Mouse (Mus musculus) thymus, adult 2 months (tissue): Measurements from ENCODE around the gene Tma7. TPM values are rescaled to one million over a fixed set of nuclear protein-coding genes. Genes with fewer than 3 reads are reported as not detected.

Source experiments
- DNase-seq: peaks from one replicate; pipeline ENCODE4 v3.0.0; 2021
- H3K27ac ChIP-seq: fragments of 200-500 bp; 2 replicates; pipeline ENCODE4 v1.5.1; 2012; ENCODE audit warnings: low read length, control low read depth; ENCODE audit not compliant: control insufficient read depth, insufficient read depth
- H3K27me3 ChIP-seq: fragments of 200-500 bp; 2 replicates; pipeline ENCODE4 v1.6.1; 2012; ENCODE audit warnings: mild to moderate bottlenecking, low read length, moderate library complexity, mixed read lengths; ENCODE audit not compliant: control insufficient read depth, insufficient read depth
- H3K36me3 ChIP-seq: fragments of 200-500 bp; 2 replicates; pipeline ENCODE4 v1.6.1; 2012; ENCODE audit warnings: mild to moderate bottlenecking, low read length, moderate library complexity; ENCODE audit not compliant: control insufficient read depth, insufficient read depth
- H3K4me1 ChIP-seq: fragments of 200-500 bp; replicated peaks from 2 replicates; pipeline ENCODE4 v1.6.1; 2012; ENCODE audit warnings: low read length; ENCODE audit not compliant: control insufficient read depth, insufficient read depth
- H3K4me3 ChIP-seq: fragments of 200-500 bp; 2 replicates; pipeline ENCODE4 v1.5.1; 2012; ENCODE audit warnings: mild to moderate bottlenecking, low read length, control low read depth, moderate library complexity; ENCODE audit not compliant: control insufficient read depth, insufficient read depth
- CTCF ChIP-seq: fragments of 200-500 bp; IDR thresholded peaks from 2 replicates; pipeline ENCODE4 v1.5.1; 2012; ENCODE audit warnings: mild to moderate bottlenecking, control low read depth, low read length, moderate library complexity, borderline replicate concordance; ENCODE audit not compliant: control insufficient read depth, poor library complexity, insufficient read depth; ENCODE audit errors: extremely low read depth
- POLR2A ChIP-seq: fragments of 200-500 bp; IDR thresholded peaks from 2 replicates; pipeline ENCODE4 v1.6.1; 2012; ENCODE audit warnings: mild to moderate bottlenecking, low read length, control low read depth, moderate library complexity; ENCODE audit not compliant: control insufficient read depth, poor library complexity, insufficient read depth; ENCODE audit errors: extremely low read depth
- WGBS: fragments of 180-500 bp; shearing (Covaris S2); methylation state at CpG from one replicate; pipeline ENCODE4 v1.1.7; 2018; 5-methylcytosine and 5-hydroxymethylcytosine counted together
- polyA plus RNA-seq: library from polyadenylated mRNA; depleted of rRNA; stranded (reverse); fragments of >200 nt; gene quantifications from 2 replicates; pipeline ENCODE4 v1.2.3, GENCODE M21; 2012; rRNA removed

Tma7 gene
- polyA plus RNA-seq, 1 experiment, result 52.2 TPM

- Histone ChIP-seq H3K4me3 (no peak overlapping the region), H3K4me1 (peaks cover 3% of the 10 kb centered on the region; the same call in 1 of the 2 replicates), H3K27me3 (no peaks in the 10 kb centered on the region), H3K36me3 (no peaks in the 10 kb centered on the region), H3K27ac (no peak overlapping the region)
- TF ChIP-seq CTCF, result no peak
- no peak for TF ChIP-seq POLR2A
- no peak for DNase-seq
- WGBS, result 72% methylated on average over 5 of the region's 5 CpGs
Measured at GRCm38 (mm10) chr9:109028919-109029318, 53.5 kb downstream of the Tma7 start.

- TF ChIP-seq CTCF (no peak), POLR2A (no peak)
- peaks cover 6% of the 10 kb centered on the region; the same call in 1 of the 2 replicates for H3K4me1 ChIP-seq
- no peaks in the 10 kb centered on the region for H3K36me3 ChIP-seq
Measured at GRCm38 (mm10) chr9:109028421-109028820, 54.0 kb downstream of the Tma7 start.

GRCm38 (mm10) chr9:109027521-109027920 lies 54.9 kb downstream of the Tma7 start:
- H3K4me3 ChIP-seq, result no peak overlapping the region
- DNase-seq, result no peak
- WGBS, result 85% methylated on average over 8 of the region's 8 CpGs
- peaks cover 11% of the 10 kb centered on the region; the same call in 1 of the 2 replicates for H3K4me1 ChIP-seq
- H3K36me3 ChIP-seq, result no peaks in the 10 kb centered on the region
- TF ChIP-seq CTCF, result no peak
- no peak for TF ChIP-seq POLR2A
- no peaks in the 10 kb centered on the region for H3K27me3 ChIP-seq
- no peak overlapping the region for H3K27ac ChIP-seq

More at GRCm38 (mm10) chr9:109028421-109028820, 54.0 kb downstream of the Tma7 start:
- H3K4me3 ChIP-seq, result no peak overlapping the region
- H3K27me3 ChIP-seq, result no peaks in the 10 kb centered on the region
- H3K27ac ChIP-seq, result no peak overlapping the region
- WGBS, result 98% methylated on average over 3 of the region's 3 CpGs
- DNase-seq, result no peak

Other genes starting within 250 kb of the Tma7 start
- 29.4 and 38.2 TPM in 2 replicates for gene Slc26a6, start 229.3 kb downstream of the Tma7 start, polyA plus RNA-seq
- gene Tmem89, start 168.0 kb downstream of the Tma7 start, polyA plus RNA-seq, result 0.47 and 0.75 TPM in 2 replicates
- 554 and 681 TPM in 2 replicates for gene Uqcrc1, start 146.0 kb downstream of the Tma7 start, polyA plus RNA-seq
- 5.1 and 7.9 TPM in 2 replicates for gene Col7a1, start 129.0 kb downstream of the Tma7 start, polyA plus RNA-seq
- 0.40 and 1.3 TPM in 2 replicates for gene Ucn2, start 96.6 kb downstream of the Tma7 start, polyA plus RNA-seq
- gene Pfkfb4, start 90.8 kb downstream of the Tma7 start, polyA plus RNA-seq, result 13.4 and 15.1 TPM in 2 replicates
- gene Shisa5, start 44.0 kb downstream of the Tma7 start, polyA plus RNA-seq, result 2,502 and 2,648 TPM in 2 replicates
- gene Trex1, start 22.9 kb downstream of the Tma7 start, polyA plus RNA-seq, result 210 and 228 TPM in 2 replicates
- 37.9 and 39.9 TPM in 2 replicates for gene Atrip, start 8.5 kb downstream of the Tma7 start, polyA plus RNA-seq
- gene Ccdc51, start 94 bp downstream of the Tma7 start, polyA plus RNA-seq, result 11.7 and 11.9 TPM in 2 replicates
- 22.4 and 25.6 TPM in 2 replicates for gene Plxnb1, start 12.8 kb upstream of the Tma7 start, polyA plus RNA-seq
- not detected in 2 replicates for gene Fbxw21, start 79.5 kb upstream of the Tma7 start, polyA plus RNA-seq
- gene Fbxw13, start 113.4 kb upstream of the Tma7 start, polyA plus RNA-seq, result 0.07 TPM in 1 of 2 replicates, not detected in the other
- gene Fbxw20, start 152.2 kb upstream of the Tma7 start, polyA plus RNA-seq, result not detected in 2 replicates
- gene Fbxw14, start 205.1 kb upstream of the Tma7 start, polyA plus RNA-seq, result not detected in 2 replicates